In the genomic region with DNA sequence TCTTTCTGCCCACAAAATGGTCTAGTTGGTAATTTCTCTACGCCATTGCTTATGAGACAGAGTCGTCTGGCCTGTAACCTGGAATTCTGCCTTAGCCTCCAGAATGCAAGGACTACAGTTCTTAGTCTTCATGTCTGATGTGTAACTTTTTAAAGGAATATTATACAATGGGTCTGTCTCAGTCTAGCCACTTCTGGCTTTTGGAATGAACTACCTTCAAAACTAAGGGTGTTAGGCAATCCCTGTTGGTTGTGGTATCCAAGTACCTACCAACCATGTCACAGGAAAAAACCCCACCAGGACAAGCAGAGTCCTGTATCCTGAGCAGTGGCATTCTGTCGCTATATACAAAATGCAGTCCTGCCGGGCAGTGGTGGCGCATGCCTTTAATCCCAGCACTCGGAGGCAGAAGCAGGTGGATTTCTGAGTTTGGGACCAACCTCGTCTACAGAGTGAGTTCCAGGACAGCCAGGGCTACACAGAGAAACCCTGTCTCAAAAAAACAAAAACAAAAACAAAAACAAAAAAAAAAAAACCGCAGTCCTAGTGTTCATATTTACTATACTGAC, we compare ENCODE assay signal across 1 mouse cellular context.
TF ChIP-seq lines count a peak whose summit lies in the region.

No protein-coding gene starts in this region.

TF ChIP-seq in MEL, 35 proteins besides CTCF, POLR2A, EP300 and RAD21:
- no peak for TF ChIP-seq TCF12 (IDR thresholded peaks at IDR 0.05; ENCODE audit: low read depth, low read length)
- no peak for TF ChIP-seq ZKSCAN1 (IDR thresholded peaks at IDR 0.05; ENCODE audit: low read depth, low read length)
- no peak for TF ChIP-seq MYC (IDR thresholded peaks at IDR 0.05; ENCODE audit: low read depth, low read length)
